Mouse (Mus musculus): Measurements from ENCODE around the gene Zzef1. TPM values are rescaled to one million over a fixed set of nuclear protein-coding genes. Genes with fewer than 3 reads are reported as not detected.

The Zzef1 gene
- polyA plus RNA-seq, 1 experiment: 7.5 TPM

GRCm38 (mm10) chr11:72974995-72975503 lies 179.0 kb downstream of the Zzef1 start:
- Histone ChIP-seq H3K4me3 (ENCODE audit: insufficient read depth, low read depth, low read length) (no peak overlapping the region), H3K27ac (replicated peaks; ENCODE audit: low read depth, low read length) (no peak overlapping the region)

More at GRCm38 (mm10) chr11:72974995-72975503, 179.0 kb downstream of the Zzef1 start:
- H3K4me1 ChIP-seq (ENCODE audit: control insufficient read depth, insufficient read depth, insufficient read length, low read length): peaks cover 2% of the 10 kb centered on the region; the same call in 1 of the 2 replicates

Other genes with a start within 250 kb of the Zzef1 start
- gene Spns3, start 245.7 kb upstream of the Zzef1 start, polyA plus RNA-seq (2012; ENCODE audit: insufficient read depth, insufficient read length, missing spikeins): not detected in 2 replicates
- 22.8 and 29.9 TPM in 2 replicates for gene Ube2g1, start 188.9 kb upstream of the Zzef1 start, polyA plus RNA-seq (2012; ENCODE audit: insufficient read depth, insufficient read length, missing spikeins)
- gene Ankfy1, start 106.2 kb upstream of the Zzef1 start, polyA plus RNA-seq (2012; ENCODE audit: insufficient read depth, insufficient read length, missing spikeins): 8.8 and 9.6 TPM in 2 replicates
- gene Cyb5d2, start 84 bp upstream of the Zzef1 start, polyA plus RNA-seq (2012; ENCODE audit: insufficient read depth, insufficient read length, missing spikeins): 17.2 and 18.7 TPM in 2 replicates
- 2.6 and 4.3 TPM in 2 replicates for gene Atp2a3, start 164.9 kb downstream of the Zzef1 start, polyA plus RNA-seq (2012; ENCODE audit: insufficient read depth, insufficient read length, missing spikeins)
- gene P2rx1, start 202.9 kb downstream of the Zzef1 start, polyA plus RNA-seq (2012; ENCODE audit: insufficient read depth, insufficient read length, missing spikeins): 0.40 and 1.9 TPM in 2 replicates
- gene Camkk1, start 222.8 kb downstream of the Zzef1 start, polyA plus RNA-seq (2012; ENCODE audit: insufficient read depth, insufficient read length, missing spikeins): not detected in 2 replicates

All from brown adipose tissue, adult 24 weeks (tissue).